Mouse (Mus musculus): Measurements from ENCODE around the gene Sowahc.

GRCm38 (mm10) chr10:59172539-59172938, 49.2 kb upstream of the Sowahc start:
- TF ChIP-seq CTCF (IDR thresholded peaks at IDR 0.05; ENCODE audit: control insufficient read depth, insufficient read depth, low read length) (no peak), POLR2A (IDR thresholded peaks at IDR 0.05; ENCODE audit: borderline replicate concordance, control insufficient read depth, low read depth, low read length) (no peak)
